ENCODE assay signal across 1 mouse cellular context in genomic region chr7:118295855-118296254, GRCm38 (mm10).
TF ChIP-seq lines count a peak whose summit lies in the region.

No protein-coding gene starts in this region.

TF ChIP-seq in MEL, 35 proteins besides CTCF, POLR2A, EP300 and RAD21 (continued from another document):
- TF ChIP-seq MEF2A (IDR thresholded peaks at IDR 0.05; ENCODE audit: extremely low read depth, insufficient replicate concordance, low read depth, low read length, poor library complexity, severe bottlenecking) (no peak), MAZ (IDR thresholded peaks at IDR 0.05; ENCODE audit: low read depth, low read length) (no peak), POLR2AphosphoS5 (IDR thresholded peaks at IDR 0.05; ENCODE audit: borderline replicate concordance, low read depth, low read length) (no peak), MAFK (IDR thresholded peaks at IDR 0.05; ENCODE audit: borderline replicate concordance, low read depth, low read length) (no peak), MYB (IDR thresholded peaks at IDR 0.05; ENCODE audit: low read depth, low read length) (no peak), KAT2A (conservative IDR thresholded peaks at IDR 0.05; ENCODE audit: low read depth, low read length) (no peak), NELFE (IDR thresholded peaks at IDR 0.05; ENCODE audit: low read depth, low read length) (no peak), SMC3 (IDR thresholded peaks at IDR 0.05; ENCODE audit: low read depth, low read length) (no peak), MYC (IDR thresholded peaks at IDR 0.05; ENCODE audit: low read depth, low read length) (no peak)
